Mouse (Mus musculus): ENCODE results near the gene Zdhhc19. TPM values are rescaled to one million over a fixed set of nuclear protein-coding genes. Genes with fewer than 3 reads are reported as not detected.

Zdhhc19 gene
- total and polyA plus RNA-seq, 2 experiments from 2014 or later = not detected

- no peak for ATAC-seq
These were observed 27.6 kb upstream of the Zdhhc19 start for GRCm38 (mm10) chr16:32468488-32468887.

DNA sequence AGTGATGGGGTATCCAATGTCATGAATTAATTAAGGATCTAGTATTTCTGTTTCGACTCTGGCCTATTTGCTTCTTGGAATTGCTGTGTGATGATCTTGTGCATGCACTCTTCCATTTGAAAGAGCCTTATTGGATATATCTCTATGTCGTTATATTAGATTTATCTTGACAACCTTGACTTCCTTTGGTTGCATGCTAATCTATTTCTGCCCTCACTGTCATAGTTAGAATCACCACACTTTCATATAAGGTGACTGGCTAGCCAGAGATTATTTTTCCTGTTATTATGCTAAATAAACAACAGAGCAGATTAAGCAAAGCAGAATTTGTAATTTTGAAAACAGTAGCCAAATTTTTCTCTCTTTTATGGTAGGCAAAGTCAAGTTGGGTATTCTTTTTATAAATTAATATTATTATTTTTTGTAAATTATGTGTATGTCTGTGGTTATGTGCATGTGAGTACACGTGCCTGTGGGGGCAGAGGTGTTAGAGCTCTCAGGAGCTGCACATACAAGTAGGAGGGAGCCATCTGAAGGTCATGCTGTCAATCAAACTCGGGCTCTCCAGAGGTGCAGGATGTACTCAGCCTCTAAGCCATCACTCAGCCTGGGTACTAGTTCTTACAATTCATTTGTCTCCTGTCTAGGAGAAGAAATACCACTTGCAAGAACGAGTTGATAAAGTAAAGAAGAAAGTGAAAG lies 26.5 kb upstream of the Zdhhc19 start:
- Histone ChIP-seq H3K4me3 (ENCODE audit: low read depth, low read length) (no peak overlapping the region), H3K27me3 (ENCODE audit: insufficient read depth, low read length) (no peaks in the 10 kb centered on the region), H3K27ac (ENCODE audit: low read depth, low read length) (no peak overlapping the region), H3K36me3 (ENCODE audit: insufficient read depth) (peaks cover 63% of the 10 kb centered on the region), H3K9me3 (ENCODE audit: low read length) (no peaks in the 10 kb centered on the region), H3K9ac (no peak overlapping the region), H3K4me1 (ENCODE audit: insufficient read depth) (no peaks in the 10 kb centered on the region), H3K4me2 (ENCODE audit: low read depth) (no peak overlapping the region)
- 86% methylated on average over 5 of the region's 5 CpGs for WGBS
- DNase-seq (no peak), ATAC-seq (no peak)
- TF ChIP-seq CTCF (IDR thresholded peaks at IDR 0.05; ENCODE audit: low read depth) = no peak

More at GRCm38 (mm10) chr16:32468488-32468887, 27.6 kb upstream of the Zdhhc19 start:
- WGBS = 79% methylated on average over 3 of the region's 3 CpGs
- Histone ChIP-seq H3K4me1 (ENCODE audit: insufficient read depth) (no peaks in the 10 kb centered on the region), H3K9ac (no peak overlapping the region), H3K4me3 (ENCODE audit: low read depth, low read length) (no peak overlapping the region), H3K36me3 (ENCODE audit: insufficient read depth) (peaks cover 68% of the 10 kb centered on the region), H3K9me3 (ENCODE audit: low read length) (no peaks in the 10 kb centered on the region), H3K27me3 (ENCODE audit: insufficient read depth, low read length) (no peaks in the 10 kb centered on the region), H3K27ac (ENCODE audit: low read depth, low read length) (no peak overlapping the region), H3K4me2 (ENCODE audit: low read depth) (no peak overlapping the region)
- no peak for DNase-seq
- TF ChIP-seq CTCF (IDR thresholded peaks at IDR 0.05; ENCODE audit: low read depth) = no peak

DNA sequence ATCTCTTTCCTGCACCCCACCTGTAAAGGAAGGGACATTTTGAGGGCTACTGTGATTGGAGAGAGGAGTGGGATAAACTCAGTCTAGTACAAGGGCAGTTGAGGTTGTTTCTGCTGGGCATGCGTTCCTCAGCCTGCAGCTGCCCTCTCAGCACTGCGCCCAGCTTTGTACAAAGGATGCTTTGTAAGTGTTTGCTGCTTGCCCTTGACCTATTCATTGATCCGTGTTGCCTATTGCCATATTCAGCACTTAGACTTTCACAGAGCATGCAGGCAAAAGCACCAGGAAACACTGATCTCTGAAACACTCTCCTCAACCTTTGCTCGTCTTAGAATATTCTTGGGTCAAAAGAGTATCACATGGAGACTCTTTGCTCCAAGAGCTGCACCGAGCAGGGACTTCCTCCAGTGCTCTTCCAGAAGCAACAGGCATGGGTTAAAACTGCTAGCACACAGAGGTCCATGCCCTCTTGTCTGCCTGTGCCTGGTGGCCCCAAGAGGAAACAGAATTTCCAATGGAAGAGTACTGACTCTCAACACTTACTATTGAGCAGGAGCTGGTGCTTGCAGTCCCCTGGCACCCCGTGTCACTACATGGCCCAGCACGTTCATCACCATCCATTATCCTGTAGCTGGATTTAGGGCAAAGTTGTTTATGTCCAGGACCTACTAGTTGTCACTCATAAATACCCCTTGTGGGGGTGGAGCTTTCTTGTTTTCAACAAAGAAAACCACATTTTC lies 23.6 kb upstream of the Zdhhc19 start:
- Histone ChIP-seq H3K4me2 (ENCODE audit: low read depth) (no peak overlapping the region), H3K36me3 (ENCODE audit: insufficient read depth) (peaks cover 53% of the 10 kb centered on the region), H3K4me1 (ENCODE audit: insufficient read depth) (no peaks in the 10 kb centered on the region), H3K27ac (ENCODE audit: low read depth, low read length) (no peak overlapping the region), H3K27me3 (ENCODE audit: insufficient read depth, low read length) (no peaks in the 10 kb centered on the region), H3K9me3 (ENCODE audit: low read length) (no peaks in the 10 kb centered on the region), H3K4me3 (ENCODE audit: low read depth, low read length) (no peak overlapping the region), H3K9ac (no peak overlapping the region)
- DNase-seq (no peak), ATAC-seq (no peak)
- no peak for TF ChIP-seq CTCF (IDR thresholded peaks at IDR 0.05; ENCODE audit: low read depth)
- 69% methylated on average over 7 of the region's 7 CpGs for whole genome bisulfite sequencing

DNA sequence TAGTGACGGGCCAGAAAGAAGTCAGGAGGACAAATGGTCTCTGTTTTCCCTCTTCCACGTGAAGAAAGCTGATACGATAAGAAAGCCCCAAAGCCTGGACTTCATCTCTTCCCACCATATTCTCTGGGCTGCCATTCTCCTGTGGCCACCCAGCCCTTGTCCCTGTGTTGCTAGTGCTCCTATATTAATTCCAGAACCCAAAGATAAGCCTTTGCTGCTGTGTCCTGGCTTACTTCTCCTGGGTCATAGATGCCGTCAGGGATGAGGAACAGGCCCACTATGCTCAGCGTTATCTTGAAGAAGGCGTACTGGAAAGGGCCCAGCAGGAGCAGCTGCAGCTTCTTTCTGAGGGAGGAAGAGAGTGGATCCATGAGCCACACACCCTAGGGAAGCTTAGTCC lies 18.8 kb upstream of the Zdhhc19 start:
- Histone ChIP-seq H3K27me3 (ENCODE audit: insufficient read depth, low read length) (no peaks in the 10 kb centered on the region), H3K27ac (ENCODE audit: low read depth, low read length) (no peak overlapping the region), H3K9me3 (ENCODE audit: low read length) (no peaks in the 10 kb centered on the region), H3K4me3 (ENCODE audit: low read depth, low read length) (no peak overlapping the region), H3K9ac (no peak overlapping the region), H3K36me3 (ENCODE audit: insufficient read depth) (peaks cover 12% of the 10 kb centered on the region), H3K4me1 (ENCODE audit: insufficient read depth) (no peaks in the 10 kb centered on the region), H3K4me2 (ENCODE audit: low read depth) (no peak overlapping the region)
- 91% methylated on average over 6 of the region's 6 CpGs for WGBS
- TF ChIP-seq CTCF (IDR thresholded peaks at IDR 0.05; ENCODE audit: low read depth) = no peak
- DNase-seq (no peak), ATAC-seq (no peak)

DNA sequence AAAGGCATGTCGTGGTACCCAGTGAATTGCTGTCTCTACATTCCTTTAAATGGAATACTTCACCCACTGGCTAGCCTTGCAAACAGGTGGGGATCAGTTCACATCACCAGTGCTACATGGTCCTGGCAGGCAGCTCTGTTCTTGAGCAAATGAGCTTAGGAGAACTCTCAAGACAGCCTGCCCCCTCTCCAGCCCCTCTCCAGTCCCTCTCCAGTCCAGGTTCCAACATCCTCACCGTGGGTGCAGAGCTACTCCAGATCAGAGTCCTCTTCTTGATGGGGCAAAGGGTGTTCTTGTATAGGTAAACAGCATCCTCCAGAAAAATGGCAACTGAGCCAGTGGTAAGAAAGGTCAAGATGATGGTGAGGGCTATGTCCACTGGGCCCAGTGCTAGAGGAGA lies 16.6 kb upstream of the Zdhhc19 start:
- ATAC-seq = no peak
- Histone ChIP-seq H3K36me3 (ENCODE audit: insufficient read depth) (no peaks in the 10 kb centered on the region), H3K9me3 (ENCODE audit: low read length) (no peaks in the 10 kb centered on the region), H3K4me1 (ENCODE audit: insufficient read depth) (no peaks in the 10 kb centered on the region), H3K9ac (no peak overlapping the region), H3K27ac (ENCODE audit: low read depth, low read length) (no peak overlapping the region), H3K4me3 (ENCODE audit: low read depth, low read length) (no peak overlapping the region), H3K27me3 (ENCODE audit: insufficient read depth, low read length) (no peaks in the 10 kb centered on the region), H3K4me2 (ENCODE audit: low read depth) (no peak overlapping the region)
- DNase-seq = no peak
- TF ChIP-seq CTCF (IDR thresholded peaks at IDR 0.05; ENCODE audit: low read depth) = no peak
- 75% methylated on average over 2 of the region's 2 CpGs for WGBS

DNA sequence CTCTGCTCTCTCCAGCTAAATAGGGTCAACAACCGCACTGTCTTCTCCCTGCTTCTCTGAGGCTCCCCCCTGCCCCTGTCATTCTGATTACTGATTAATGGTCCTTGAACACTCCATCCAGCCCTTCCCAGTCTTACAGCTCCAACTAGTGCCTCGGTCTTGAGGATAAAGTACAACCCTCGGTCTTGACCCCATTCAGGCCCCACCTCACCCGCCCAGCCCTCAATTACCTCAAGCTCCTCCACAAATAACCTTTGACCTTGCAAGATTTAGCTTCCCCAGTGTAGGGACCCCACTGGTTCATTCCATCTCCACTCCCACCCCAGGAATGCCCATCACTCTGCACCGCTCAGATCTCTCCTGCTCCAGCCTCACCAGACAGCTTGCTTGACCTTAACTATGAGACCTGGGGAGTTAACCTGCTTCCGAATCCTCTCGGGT lies 11.6 kb upstream of the Zdhhc19 start:
- TF ChIP-seq CTCF (IDR thresholded peaks at IDR 0.05; ENCODE audit: low read depth) = no peak
- Histone ChIP-seq H3K4me1 (ENCODE audit: insufficient read depth) (no peaks in the 10 kb centered on the region), H3K27me3 (ENCODE audit: insufficient read depth, low read length) (no peaks in the 10 kb centered on the region), H3K4me3 (ENCODE audit: low read depth, low read length) (no peak overlapping the region), H3K36me3 (ENCODE audit: insufficient read depth) (no peaks in the 10 kb centered on the region), H3K9me3 (ENCODE audit: low read length) (no peaks in the 10 kb centered on the region), H3K4me2 (ENCODE audit: low read depth) (no peak overlapping the region), H3K9ac (no peak overlapping the region), H3K27ac (ENCODE audit: low read depth, low read length) (no peak overlapping the region)
- DNase-seq (no peak), ATAC-seq (no peak)
- WGBS = 57% methylated on average over 7 of the region's 7 CpGs

GRCm38 (mm10) chr16:32485209-32485608 lies 10.9 kb upstream of the Zdhhc19 start:
- ATAC-seq = no peak
- no peaks in the 10 kb centered on the region for H3K36me3 ChIP-seq (ENCODE audit: insufficient read depth)
- no peak overlapping the region for H3K4me3 ChIP-seq (ENCODE audit: low read depth, low read length)
- no peaks in the 10 kb centered on the region for H3K9me3 ChIP-seq (ENCODE audit: low read length)
- H3K4me1 ChIP-seq (ENCODE audit: insufficient read depth) = no peaks in the 10 kb centered on the region
- H3K27me3 ChIP-seq (ENCODE audit: insufficient read depth, low read length) = no peaks in the 10 kb centered on the region
- no peak for TF ChIP-seq CTCF (IDR thresholded peaks at IDR 0.05; ENCODE audit: low read depth)
- H3K9ac ChIP-seq = no peak overlapping the region
- H3K4me2 ChIP-seq (ENCODE audit: low read depth) = no peak overlapping the region
- H3K27ac ChIP-seq (ENCODE audit: low read depth, low read length) = no peak overlapping the region
- no peak for DNase-seq
- 68% methylated on average over 2 of the region's 2 CpGs for WGBS
